Mouse (Mus musculus) adrenal gland, adult 10 weeks (tissue): ENCODE results near the gene Gcm1. TPM values are rescaled to one million over a fixed set of nuclear protein-coding genes. Genes with fewer than 3 reads are reported as not detected.

ENCODE experiments used
- polyA plus RNA-seq: library from polyadenylated mRNA; stranded (reverse); fragments of 350-450 nt; fragmentation: Illumina TruSeq; extraction: RNeasy Lipid Tissue Mini Kit (QIAGEN cat#74804); gene quantifications from one replicate; pipeline ENCODE4 v1.2.3, GENCODE M21; 2014; ENCODE audit warnings: low read depth, low replicate concordance

Gene Gcm1
- polyA plus RNA-seq = not detected

GRCm38 (mm10) chr9:78051677-78052076 lies at the start of gene Gcm1:
Gcm1 (plus strand) TSS chr9:78051924.

GRCm38 (mm10) chr9:78108796-78109239 lies 57.1 kb downstream of the Gcm1 start, which contains the start of the genes Fbxo9 and Ick:
Fbxo9 (minus strand) TSS chr9:78109065.
Ick (plus strand) TSS chr9:78109192.

Other genes with a start within 250 kb of the Gcm1 start
- 1,460 TPM for gene Elovl5, start 134.6 kb upstream of the Gcm1 start, polyA plus RNA-seq
- gene Fbxo9, start 57.1 kb downstream of the Gcm1 start, polyA plus RNA-seq = 63.6 TPM
- gene Ick, start 57.3 kb downstream of the Gcm1 start, polyA plus RNA-seq = 21.9 TPM
- gene Gsta4, start 130.8 kb downstream of the Gcm1 start, polyA plus RNA-seq = 33.9 TPM
- not detected for gene Gsta1, start 178.7 kb downstream of the Gcm1 start, polyA plus RNA-seq
- gene Gm3776, start 205.2 kb downstream of the Gcm1 start, polyA plus RNA-seq = not detected
- not detected for gene Gm10639, start 238.0 kb downstream of the Gcm1 start, polyA plus RNA-seq